Mouse (Mus musculus) heart, adult 11 months (tissue): Measurements from ENCODE around the gene Pex11b.
"Not testable (repeated sequence)": the region's sequence is repeated elsewhere in the genome, so short reads cannot be mapped to it uniquely, and the experiment has no call there.

Source experiments
- DNase-seq: peaks from one replicate; pipeline ENCODE4 v3.0.0; 2022

Pex11b gene

GRCm38 (mm10) chr3:96629729-96630600 is 5.2 kb upstream of the Pex11b start, which contains the start of gene Rbm8a:
TSS of gene Rbm8a (plus strand) at chr3:96629933.
- peak; percentile 100 for DNase-seq

GRCm38 (mm10) chr3:96632058-96632457 is 3.1 kb upstream of the Pex11b start:
- no peak for DNase-seq

- DNase-seq, result no peak
Measured at GRCm38 (mm10) chr3:96634015-96634414, 1.2 kb upstream of the Pex11b start.

GRCm38 (mm10) chr3:96635906-96636305 is 730 bp downstream of the Pex11b start:
- no peak for DNase-seq

- no peak for DNase-seq
Measured at GRCm38 (mm10) chr3:96636448-96636847, 1.3 kb downstream of the Pex11b start.

- DNase-seq, result peak; percentile 94
Measured at GRCm38 (mm10) chr3:96639219-96639618, 4.0 kb downstream of the Pex11b start.

- peak; percentile 93 for DNase-seq
Measured at GRCm38 (mm10) chr3:96645018-96645649, 10.0 kb downstream of the Pex11b start, which contains the start of gene Itga10. TSS of gene Itga10 (plus strand) at chr3:96645584.

GRCm38 (mm10) chr3:96647365-96647764 is 12.2 kb downstream of the Pex11b start:
- DNase-seq, result no peak

GRCm38 (mm10) chr3:96660901-96661300 is 25.7 kb downstream of the Pex11b start:
- DNase-seq, result no peak

- DNase-seq, result no peak
Measured at GRCm38 (mm10) chr3:96662731-96663316, 27.6 kb downstream of the Pex11b start.

GRCm38 (mm10) chr3:96663432-96664239 is 28.5 kb downstream of the Pex11b start:
- peak; percentile 96 for DNase-seq

- not testable (repeated sequence) for DNase-seq
Measured at GRCm38 (mm10) chr3:96665732-96666363, 30.7 kb downstream of the Pex11b start.

- DNase-seq, result no peak
Measured at GRCm38 (mm10) chr3:96666916-96667315, 31.7 kb downstream of the Pex11b start.

- no peak for DNase-seq
Measured at GRCm38 (mm10) chr3:96667316-96667715, 32.1 kb downstream of the Pex11b start.

GRCm38 (mm10) chr3:96668424-96669067 is 33.4 kb downstream of the Pex11b start:
- DNase-seq, result no peak

- DNase-seq, result peak; percentile 98
Measured at GRCm38 (mm10) chr3:96669727-96670468, 34.7 kb downstream of the Pex11b start, which contains the start of gene Ankrd35. TSS of gene Ankrd35 (plus strand) at chr3:96670131.

- DNase-seq, result no peak
Measured at GRCm38 (mm10) chr3:96671519-96671918, 36.3 kb downstream of the Pex11b start.

GRCm38 (mm10) chr3:96673514-96673913 is 38.3 kb downstream of the Pex11b start:
- no peak for DNase-seq

GRCm38 (mm10) chr3:96674442-96674841 is 39.3 kb downstream of the Pex11b start:
- no peak for DNase-seq

GRCm38 (mm10) chr3:96675171-96675570 is 40.0 kb downstream of the Pex11b start:
- DNase-seq, result no peak

GRCm38 (mm10) chr3:96675690-96676089 is 40.5 kb downstream of the Pex11b start:
- DNase-seq, result no peak
